Mouse (Mus musculus) E14TG2a.4 (cell line): Measurements from ENCODE around the gene Plppr3.
"Not testable (repeated sequence)": the region's sequence is repeated elsewhere in the genome, so short reads cannot be mapped to it uniquely, and the experiment has no call there.

ENCODE experiments used
- CTCF ChIP-seq: conservative IDR thresholded peaks from 2 replicates; pipeline ENCODE4 v1.5.1; 2014; ENCODE audit warnings: low read length
- NANOG ChIP-seq: IDR thresholded peaks from 2 replicates; pipeline ENCODE4 v1.6.1; 2014; ENCODE audit warnings: borderline replicate concordance, low read length, mixed read lengths
- POU5F1 ChIP-seq: IDR thresholded peaks from 2 replicates; pipeline ENCODE4 v1.6.1; 2014; ENCODE audit warnings: low read length, borderline replicate concordance

DNA sequence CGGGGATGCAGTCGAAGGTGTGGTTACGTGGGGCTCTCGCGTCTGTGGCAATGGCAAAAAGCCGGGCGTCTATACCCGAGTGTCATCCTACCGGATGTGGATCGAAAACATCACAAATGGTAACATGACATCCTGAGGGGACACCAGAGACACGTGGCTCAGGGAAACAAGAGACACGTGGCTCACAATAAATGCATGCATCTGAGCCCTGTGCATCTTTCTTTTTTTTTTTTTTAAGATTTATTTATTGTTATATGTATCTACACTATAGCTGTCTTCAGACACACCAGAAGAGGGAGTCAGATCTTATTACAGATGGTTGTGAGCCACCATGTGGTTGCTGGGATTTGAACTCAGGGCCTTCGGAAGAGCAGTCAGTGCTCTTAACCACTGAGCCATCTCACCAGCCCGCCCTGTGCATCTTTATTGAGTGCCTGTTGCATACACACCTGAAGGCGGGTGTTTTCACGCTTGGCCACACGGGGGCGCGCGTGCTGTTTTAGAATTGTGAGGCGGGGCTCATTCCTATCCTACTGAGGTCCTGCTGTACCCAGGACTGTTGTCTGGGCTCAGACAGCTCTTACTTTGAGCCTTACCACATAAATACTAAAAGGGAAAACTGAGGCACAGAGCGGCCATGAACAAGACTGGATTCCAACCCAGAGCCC lies 18.2 kb upstream of the Plppr3 start:
- peak; percentile 69 for TF ChIP-seq CTCF
- not testable (repeated sequence) for TF ChIP-seq NANOG, POU5F1
